8 mouse cellular contexts compared by ENCODE assay signal in the genomic region with DNA sequence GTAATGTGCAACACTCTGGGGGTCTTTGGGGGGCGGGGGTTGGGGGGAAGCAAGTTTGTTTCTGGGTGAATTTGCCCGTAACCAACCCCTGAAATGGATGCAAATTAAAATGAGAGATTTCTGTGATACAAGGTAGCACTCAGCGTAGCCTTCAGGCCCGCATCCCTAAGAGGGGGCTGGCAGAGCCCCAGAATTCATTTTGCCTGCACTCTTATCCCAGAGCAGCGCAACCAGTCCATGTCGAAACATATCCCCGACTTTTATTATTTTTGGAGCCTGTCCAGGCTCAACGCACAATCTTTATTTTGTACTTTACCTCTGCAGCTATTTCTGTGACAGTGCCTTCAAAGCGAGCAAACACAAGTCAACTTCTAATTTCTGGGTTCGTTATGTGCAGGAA.
DNase-seq lines count a peak whose midpoint lies in the region; ATAC-seq lines count a peak whose summit lies in the region.

No protein-coding gene starts in this region.

- H3K4me1 ChIP-seq in limb, embryonic 11.5 days (ENCODE audit: control insufficient read depth, insufficient read depth, low read length), result peaks cover 3% of the 10 kb centered on the region; the same call in 1 of the 2 replicates

- no peaks in the 10 kb centered on the region for H3K27me3 ChIP-seq in limb, embryonic 11.5 days (ENCODE audit: control insufficient read depth, insufficient read depth, low read length)

- H3K9me3 ChIP-seq in limb, embryonic 11.5 days (ENCODE audit: control insufficient read depth, low read length), result no peaks in the 10 kb centered on the region

- H3K4me3 ChIP-seq in limb, embryonic 11.5 days (ENCODE audit: low read depth, low read length), result no peak overlapping the region

- no peak overlapping the region; the same call in 1 of the 2 replicates for H3K9ac ChIP-seq in limb, embryonic 11.5 days (ENCODE audit: low read length)

- 66% methylated on average over 10 of the region's 10 CpGs for WGBS in limb, embryonic 11.5 days

- no peaks in the 10 kb centered on the region for H3K36me3 ChIP-seq in limb, embryonic 11.5 days (ENCODE audit: control insufficient read depth, insufficient read depth, low read length)

- peak overlapping the region; percentile 37 for H3K4me2 ChIP-seq in limb, embryonic 11.5 days (ENCODE audit: low read depth, severe bottlenecking)

- no peak for ATAC-seq in limb, embryonic 11.5 days (ENCODE audit: insufficient number of reproducible peaks, low FRiP score, low TSS enrichment, low read depth)

- peak; percentile 27 to 37 for DNase-seq in cerebellum, postnatal 14 days
- DNase-seq in cerebellum, postnatal 4 days (ENCODE audit: low spot score in 2 of 2), result no peak
- DNase-seq in right cerebral cortex, postnatal 4 days, result peak; percentile 8
- DNase-seq in right cerebral cortex, postnatal 36 days (ENCODE audit: low spot score in 2 of 2), result no peak
- DNase-seq in limb, embryonic 11.5 days (ENCODE audit: low spot score), result no peak
- peak; percentile 66 for DNase-seq in testis, postnatal 14 days (ENCODE audit: low spot score)
- DNase-seq in cerebellum, adult 11 months, result no peak
- no peak for DNase-seq in spleen, postnatal 10 days (ENCODE audit: low spot score in 2 of 2)

- no peak overlapping the region for H3K27ac ChIP-seq in limb, embryonic 11.5 days (replicated peaks; ENCODE audit: low read depth, low read length)

Comparison
In these comparisons a context has a peak if more than half of its experiments do, and no peak if none do; other contexts are left out.
1. DNase-seq: peak in cerebellum, postnatal 14 days (2 of 2), right cerebral cortex, postnatal 4 days (single experiment) and testis, postnatal 14 days (single experiment); none in cerebellum, postnatal 4 days (0 of 2), right cerebral cortex, postnatal 36 days (0 of 2), limb, embryonic 11.5 days (single experiment), cerebellum, adult 11 months (single experiment) and spleen, postnatal 10 days (0 of 2).